Mouse (Mus musculus) liver, adult 2 months (tissue): Measurements from ENCODE around the gene Limk1.

Source experiments
- CTCF ChIP-seq: fragments of 200-500 bp; IDR thresholded peaks from 2 replicates; pipeline ENCODE4 v1.5.1; 2011; ENCODE audit warnings: low read depth, low read length, control low read depth
- POLR2A ChIP-seq: fragments of 200-500 bp; IDR thresholded peaks from 2 replicates; pipeline ENCODE4 v1.6.1; 2011; ENCODE audit warnings: low read length, control low read depth; ENCODE audit not compliant: insufficient read depth; ENCODE audit errors: extremely low read depth

GRCm38 (mm10) chr5:134669001-134669708, 19.2 kb downstream of the Limk1 start:
- no peak for TF ChIP-seq POLR2A
- TF ChIP-seq CTCF = no peak
